Mouse (Mus musculus) stomach, postnatal 0 days (tissue): ENCODE results near the gene Ifit1bl2.

Experiments used
- CTCF ChIP-seq: IDR thresholded peaks from 2 replicates; pipeline ENCODE4 v1.5.1; 2016; ENCODE audit warnings: antibody characterized with exemption, low read depth, mild to moderate bottlenecking, moderate library complexity
- EP300 ChIP-seq: optimal IDR thresholded peaks from 2 replicates; pipeline ENCODE3; 2016; ENCODE audit warnings: antibody characterized with exemption

GRCm38 (mm10) chr19:34642616-34643015 lies 2.1 kb upstream of the Ifit1bl2 start:
- TF ChIP-seq CTCF (no peak), EP300 (no peak)
